Mouse (Mus musculus): ENCODE results near the gene Olfr446. TPM values are rescaled to one million over a fixed set of nuclear protein-coding genes. Genes with fewer than 3 reads are reported as not detected.

The Olfr446 gene
- polyA plus RNA-seq (2014; fragmentation: Nextera tagmentation; extraction: Ambion mirVana): not detected in 2 replicates

GRCm38 (mm10) chr6:42921077-42921476 is at the start of gene Olfr446:
Gene Olfr446, plus strand, starts transcription at chr6:42921377.
- no peak for ATAC-seq (ENCODE audit: insufficient number of reproducible peaks, insufficient read depth, low FRiP score, low read depth)
- no peaks in the 10 kb centered on the region for H3K36me3 ChIP-seq (ENCODE audit: control insufficient read depth, insufficient read depth, low read length)
- no peak within 1 kb of the TSS for H3K9ac ChIP-seq (replicated peaks; ENCODE audit: low read depth, low read length)
- H3K4me2 ChIP-seq (replicated peaks; ENCODE audit: low read depth, low read length): no peak within 1 kb of the TSS
- H3K27ac ChIP-seq (ENCODE audit: low read length): no peak within 1 kb of the TSS
- H3K9me3 ChIP-seq (ENCODE audit: control insufficient read depth, low read depth, low read length): no peaks in the 10 kb centered on the region
- no peak within 1 kb of the TSS for H3K4me3 ChIP-seq (ENCODE audit: low read depth, low read length)
- WGBS: 63% methylated on average over 2 of the region's 2 CpGs
- H3K4me1 ChIP-seq (ENCODE audit: control insufficient read depth, insufficient read depth, low read length): no peaks in the 10 kb centered on the region
- no peaks in the 10 kb centered on the region for H3K27me3 ChIP-seq (ENCODE audit: control insufficient read depth, insufficient read depth, low read length)

GRCm38 (mm10) chr6:42876323-42876722 is 44.9 kb upstream of the Olfr446 start:
- no peak for ATAC-seq (ENCODE audit: insufficient number of reproducible peaks, insufficient read depth, low FRiP score, low read depth)
- no peak overlapping the region for H3K27ac ChIP-seq (ENCODE audit: low read length)
- H3K4me1 ChIP-seq (ENCODE audit: control insufficient read depth, insufficient read depth, low read length): no peaks in the 10 kb centered on the region

GRCm38 (mm10) chr6:42890141-42890540 is 31.0 kb upstream of the Olfr446 start, which contains the start of gene Olfr448:
Gene Olfr448, plus strand, starts transcription at chr6:42890441.
- no peaks in the 10 kb centered on the region for H3K9me3 ChIP-seq (ENCODE audit: control insufficient read depth, low read depth, low read length)
- no peak within 1 kb of the TSS for H3K9ac ChIP-seq (replicated peaks; ENCODE audit: low read depth, low read length)
- no peak within 1 kb of the TSS for H3K27ac ChIP-seq (ENCODE audit: low read length)
- no peak within 1 kb of the TSS for H3K4me2 ChIP-seq (replicated peaks; ENCODE audit: low read depth, low read length)
- no peaks in the 10 kb centered on the region for H3K27me3 ChIP-seq (ENCODE audit: control insufficient read depth, insufficient read depth, low read length)
- no peak within 1 kb of the TSS for H3K4me3 ChIP-seq (ENCODE audit: low read depth, low read length)
- H3K36me3 ChIP-seq (ENCODE audit: control insufficient read depth, insufficient read depth, low read length): no peaks in the 10 kb centered on the region
- no peaks in the 10 kb centered on the region for H3K4me1 ChIP-seq (ENCODE audit: control insufficient read depth, insufficient read depth, low read length)
- no peak for ATAC-seq (ENCODE audit: insufficient number of reproducible peaks, insufficient read depth, low FRiP score, low read depth)
- WGBS: 81% methylated on average over 1 of the region's 1 CpGs

More at GRCm38 (mm10) chr6:42876323-42876722, 44.9 kb upstream of the Olfr446 start:
- H3K9ac ChIP-seq (replicated peaks; ENCODE audit: low read depth, low read length): no peak overlapping the region
- H3K27me3 ChIP-seq (ENCODE audit: control insufficient read depth, insufficient read depth, low read length): no peaks in the 10 kb centered on the region
- H3K36me3 ChIP-seq (ENCODE audit: control insufficient read depth, insufficient read depth, low read length): no peaks in the 10 kb centered on the region
- no peaks in the 10 kb centered on the region for H3K9me3 ChIP-seq (ENCODE audit: control insufficient read depth, low read depth, low read length)
- no peak overlapping the region for H3K4me3 ChIP-seq (ENCODE audit: low read depth, low read length)
- no peak overlapping the region for H3K4me2 ChIP-seq (replicated peaks; ENCODE audit: low read depth, low read length)

- no peak for ATAC-seq (ENCODE audit: insufficient number of reproducible peaks, insufficient read depth, low FRiP score, low read depth)
- Histone ChIP-seq H3K36me3 (ENCODE audit: control insufficient read depth, insufficient read depth, low read length) (no peaks in the 10 kb centered on the region), H3K27ac (ENCODE audit: low read length) (no peak overlapping the region), H3K4me3 (ENCODE audit: low read depth, low read length) (no peak overlapping the region), H3K9me3 (ENCODE audit: control insufficient read depth, low read depth, low read length) (no peaks in the 10 kb centered on the region), H3K4me2 (replicated peaks; ENCODE audit: low read depth, low read length) (no peak overlapping the region), H3K9ac (replicated peaks; ENCODE audit: low read depth, low read length) (no peak overlapping the region), H3K4me1 (ENCODE audit: control insufficient read depth, insufficient read depth, low read length) (no peaks in the 10 kb centered on the region), H3K27me3 (ENCODE audit: control insufficient read depth, insufficient read depth, low read length) (no peaks in the 10 kb centered on the region)
- WGBS: 13% methylated on average over 1 of the region's 1 CpGs
Observed at GRCm38 (mm10) chr6:42900345-42900744, 20.8 kb upstream of the Olfr446 start.

GRCm38 (mm10) chr6:42908578-42908977 is 12.6 kb upstream of the Olfr446 start, which contains the start of gene Olfr447:
Gene Olfr447, plus strand, starts transcription at chr6:42908878.
- H3K4me2 ChIP-seq (replicated peaks; ENCODE audit: low read depth, low read length): no peak within 1 kb of the TSS
- H3K27me3 ChIP-seq (ENCODE audit: control insufficient read depth, insufficient read depth, low read length): no peaks in the 10 kb centered on the region
- H3K36me3 ChIP-seq (ENCODE audit: control insufficient read depth, insufficient read depth, low read length): no peaks in the 10 kb centered on the region
- H3K9me3 ChIP-seq (ENCODE audit: control insufficient read depth, low read depth, low read length): no peaks in the 10 kb centered on the region
- ATAC-seq (ENCODE audit: insufficient number of reproducible peaks, insufficient read depth, low FRiP score, low read depth): no peak
- H3K9ac ChIP-seq (replicated peaks; ENCODE audit: low read depth, low read length): no peak within 1 kb of the TSS
- no peak within 1 kb of the TSS for H3K27ac ChIP-seq (ENCODE audit: low read length)
- no peak within 1 kb of the TSS for H3K4me3 ChIP-seq (ENCODE audit: low read depth, low read length)
- H3K4me1 ChIP-seq (ENCODE audit: control insufficient read depth, insufficient read depth, low read length): no peaks in the 10 kb centered on the region

- no peaks in the 10 kb centered on the region for H3K9me3 ChIP-seq (ENCODE audit: control insufficient read depth, low read depth, low read length)
- H3K27me3 ChIP-seq (ENCODE audit: control insufficient read depth, insufficient read depth, low read length): no peaks in the 10 kb centered on the region
- no peak within 1 kb of the TSS for H3K4me3 ChIP-seq (ENCODE audit: low read depth, low read length)
- H3K4me1 ChIP-seq (ENCODE audit: control insufficient read depth, insufficient read depth, low read length): no peaks in the 10 kb centered on the region
- no peaks in the 10 kb centered on the region for H3K36me3 ChIP-seq (ENCODE audit: control insufficient read depth, insufficient read depth, low read length)
- H3K4me2 ChIP-seq (replicated peaks; ENCODE audit: low read depth, low read length): no peak within 1 kb of the TSS
- no peak within 1 kb of the TSS for H3K27ac ChIP-seq (ENCODE audit: low read length)
- ATAC-seq (ENCODE audit: insufficient number of reproducible peaks, insufficient read depth, low FRiP score, low read depth): no peak
- 75% methylated on average over 1 of the region's 1 CpGs for WGBS
- no peak within 1 kb of the TSS for H3K9ac ChIP-seq (replicated peaks; ENCODE audit: low read depth, low read length)
Observed at GRCm38 (mm10) chr6:42948767-42949166, 27.6 kb downstream of the Olfr446 start, which contains the start of gene Olfr444. Gene Olfr444, plus strand, starts transcription at chr6:42949067.

GRCm38 (mm10) chr6:42980377-42980776 is 59.2 kb downstream of the Olfr446 start:
- Histone ChIP-seq H3K27me3 (ENCODE audit: control insufficient read depth, insufficient read depth, low read length) (no peaks in the 10 kb centered on the region), H3K36me3 (ENCODE audit: control insufficient read depth, insufficient read depth, low read length) (no peaks in the 10 kb centered on the region), H3K4me2 (replicated peaks; ENCODE audit: low read depth, low read length) (no peak overlapping the region), H3K9ac (replicated peaks; ENCODE audit: low read depth, low read length) (no peak overlapping the region), H3K4me3 (ENCODE audit: low read depth, low read length) (no peak overlapping the region), H3K4me1 (ENCODE audit: control insufficient read depth, insufficient read depth, low read length) (no peaks in the 10 kb centered on the region), H3K27ac (ENCODE audit: low read length) (no peak overlapping the region), H3K9me3 (ENCODE audit: control insufficient read depth, low read depth, low read length) (no peaks in the 10 kb centered on the region)
- ATAC-seq (ENCODE audit: insufficient number of reproducible peaks, insufficient read depth, low FRiP score, low read depth): no peak

Other genes with a start within 250 kb of the Olfr446 start
- gene Tcaf1, start 211.3 kb upstream of the Olfr446 start, polyA plus RNA-seq (2014; fragmentation: Nextera tagmentation; extraction: Ambion mirVana): 101 and 104 TPM in 2 replicates
- gene Olfr453, start 182.0 kb upstream of the Olfr446 start, polyA plus RNA-seq (2014; fragmentation: Nextera tagmentation; extraction: Ambion mirVana): not detected in 2 replicates
- gene Olfr38, start 165.0 kb upstream of the Olfr446 start, polyA plus RNA-seq (2014; fragmentation: Nextera tagmentation; extraction: Ambion mirVana): not detected in 2 replicates
- gene Olfr452, start 136.3 kb upstream of the Olfr446 start, polyA plus RNA-seq (2014; fragmentation: Nextera tagmentation; extraction: Ambion mirVana): not detected in 2 replicates
- not detected in 2 replicates for gene Olfr450, start 109.4 kb upstream of the Olfr446 start, polyA plus RNA-seq (2014; fragmentation: Nextera tagmentation; extraction: Ambion mirVana)
- gene Olfr449, start 87.0 kb upstream of the Olfr446 start, polyA plus RNA-seq (2014; fragmentation: Nextera tagmentation; extraction: Ambion mirVana): not detected in 2 replicates
- not detected in 2 replicates for gene Olfr448, start 30.9 kb upstream of the Olfr446 start, polyA plus RNA-seq (2014; fragmentation: Nextera tagmentation; extraction: Ambion mirVana)
- not detected in 2 replicates for gene Olfr447, start 12.5 kb upstream of the Olfr446 start, polyA plus RNA-seq (2014; fragmentation: Nextera tagmentation; extraction: Ambion mirVana)
- not detected in 2 replicates for gene Olfr444, start 27.7 kb downstream of the Olfr446 start, polyA plus RNA-seq (2014; fragmentation: Nextera tagmentation; extraction: Ambion mirVana)
- not detected in 2 replicates for gene Olfr441, start 185.0 kb downstream of the Olfr446 start, polyA plus RNA-seq (2014; fragmentation: Nextera tagmentation; extraction: Ambion mirVana)
- not detected in 2 replicates for gene Olfr237-ps1, start 225.2 kb downstream of the Olfr446 start, polyA plus RNA-seq (2014; fragmentation: Nextera tagmentation; extraction: Ambion mirVana)
- gene Olfr437, start 241.9 kb downstream of the Olfr446 start, polyA plus RNA-seq (2014; fragmentation: Nextera tagmentation; extraction: Ambion mirVana): not detected in 2 replicates

Measured in stomach, embryonic 14.5 days (tissue).